Mouse (Mus musculus): ENCODE data around the gene P2rx2. TPM values are rescaled to one million over a fixed set of nuclear protein-coding genes. Genes with fewer than 3 reads are reported as not detected.

The P2rx2 gene
- polyA plus RNA-seq (2012; fragmentation: generic; extraction: Trizol): under 1 TPM; 0.01 to 0.06 TPM

DNA sequence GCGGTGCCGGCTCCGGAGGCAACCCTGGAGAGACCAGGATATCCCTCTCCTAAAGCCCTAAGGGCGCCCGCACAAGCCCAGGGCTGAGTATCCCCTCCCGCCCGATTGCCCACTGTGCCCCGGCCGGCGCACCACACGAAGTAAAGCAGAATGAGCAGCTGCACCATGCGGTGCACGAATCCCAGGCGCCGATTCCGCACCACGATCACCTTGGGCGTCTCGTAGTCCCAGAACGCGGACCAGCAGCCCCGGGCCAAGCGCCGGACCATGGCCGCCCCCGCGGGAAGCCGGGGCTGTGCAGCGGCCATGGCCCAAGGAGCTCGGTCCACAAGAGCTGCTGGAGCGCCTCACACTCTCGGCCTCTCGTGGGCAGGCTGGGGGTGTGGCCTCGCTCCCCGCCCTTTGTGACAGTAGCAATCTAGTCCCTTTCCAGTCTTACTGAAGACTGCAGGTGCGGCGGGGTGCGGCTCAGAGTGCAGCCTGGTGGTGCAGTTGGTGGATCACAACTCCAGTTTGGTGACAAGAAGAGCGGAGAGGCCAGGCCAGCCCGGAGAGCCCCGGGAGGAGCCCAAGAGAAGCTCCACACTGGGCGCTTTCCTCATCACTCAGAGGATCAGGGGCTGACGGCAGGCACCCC is at the start of gene P2rx2:
TSS of gene P2rx2 (minus strand) at position 565 of the 637 bp plus-strand sequence.

DNA sequence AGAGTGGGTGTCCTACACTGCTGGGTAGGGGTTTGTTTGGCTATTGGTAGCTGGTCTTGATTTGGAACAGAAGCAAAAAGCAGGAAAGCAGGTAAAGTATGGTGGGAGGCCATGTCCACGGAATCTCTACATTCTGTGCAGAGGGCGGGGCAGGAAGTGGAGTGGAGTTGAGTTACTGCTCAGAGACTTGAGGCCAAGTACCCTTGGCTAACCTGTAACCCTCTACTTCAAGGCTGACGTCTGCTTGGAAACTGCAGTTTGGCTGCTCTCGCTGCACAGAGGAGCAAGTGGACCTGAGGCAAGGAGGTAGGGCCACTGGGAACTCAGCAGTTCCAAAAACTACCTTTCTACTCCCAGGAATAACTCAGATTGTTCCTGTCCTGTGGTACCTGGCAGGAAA is 1.5 kb upstream of the P2rx2 start, which contains the start of gene Lrcol1:
TSS of gene Lrcol1 (plus strand) at position 207 of the 400 bp plus-strand sequence.

Other genes with a start within 250 kb of the P2rx2 start
- under 1 TPM; 0.01 to 0.06 TPM for gene Gm35315, start 248.8 kb downstream of the P2rx2 start, polyA plus RNA-seq (2012; fragmentation: generic; extraction: Trizol)
- 1 to 10 TPM in 1 of 2 experiments, under 1 TPM in 1; 0.29 to 1.4 TPM for gene Plcxd1, start 243.2 kb downstream of the P2rx2 start, polyA plus RNA-seq (2012; fragmentation: generic; extraction: Trizol)
- gene Gtpbp6, start 235.0 kb downstream of the P2rx2 start, polyA plus RNA-seq (2012; fragmentation: generic; extraction: Trizol): 10 to 100 TPM; 32.7 to 58.5 TPM
- under 1 TPM; 0.06 to 0.19 TPM for gene Zfp605, start 233.1 kb downstream of the P2rx2 start, polyA plus RNA-seq (2012; fragmentation: generic; extraction: Trizol)
- gene Chfr, start 207.4 kb downstream of the P2rx2 start, polyA plus RNA-seq (2012; fragmentation: generic; extraction: Trizol): 10 to 100 TPM in 1 of 2 experiments, under 1 TPM in 1; 0.97 to 10.9 TPM
- 10 to 100 TPM in 1 of 2 experiments, under 1 TPM in 1; 0.95 to 10.3 TPM for gene Golga3, start 166.5 kb downstream of the P2rx2 start, polyA plus RNA-seq (2012; fragmentation: generic; extraction: Trizol)
- gene Ankle2, start 112.2 kb downstream of the P2rx2 start, polyA plus RNA-seq (2012; fragmentation: generic; extraction: Trizol): 1 to 10 TPM; 2.6 to 9.6 TPM
- 10 to 100 TPM; 11.9 to 19.2 TPM for gene Pgam5, start 73.3 kb downstream of the P2rx2 start, polyA plus RNA-seq (2012; fragmentation: generic; extraction: Trizol)
- gene Pxmp2, start 57.0 kb downstream of the P2rx2 start, polyA plus RNA-seq (2012; fragmentation: generic; extraction: Trizol): 1 to 10 TPM; 2.4 TPM
- 10 to 100 TPM; 13.3 to 14.3 TPM for gene Pole, start 56.9 kb downstream of the P2rx2 start, polyA plus RNA-seq (2012; fragmentation: generic; extraction: Trizol)
- not detected for gene Lrcol1, start 1.5 kb upstream of the P2rx2 start, polyA plus RNA-seq (2012; fragmentation: generic; extraction: Trizol)
- 10 to 100 TPM in 1 of 2 experiments, 1 to 10 TPM in 1; 7.0 to 19.5 TPM for gene Fbrsl1, start 105.3 kb upstream of the P2rx2 start, polyA plus RNA-seq (2012; fragmentation: generic; extraction: Trizol)
- gene Galnt9, start 201.1 kb upstream of the P2rx2 start, polyA plus RNA-seq (2012; fragmentation: generic; extraction: Trizol): under 1 TPM in 1 of 2 experiments, not detected in 1; 0.02 TPM